Mouse (Mus musculus) G1E (cell line): ENCODE measurements at regions not wholly inside any gene's neighbourhood (a gene's known extent, or its start where the extent isn't known, plus 50 kb on each side); places are given as distances from the start of the nearest gene placed in this dataset.

Experiments
- CTCF ChIP-seq: IDR thresholded peaks from 2 replicates; pipeline ENCODE4 v1.5.1; 2012; ENCODE audit warnings: low read depth, low read length, inconsistent platforms, mixed read lengths
- POLR2AphosphoS5 ChIP-seq: IDR thresholded peaks from 2 replicates; pipeline ENCODE4 v1.6.1; 2012; ENCODE audit warnings: low read depth, low read length, inconsistent platforms; ENCODE audit not compliant: insufficient replicate concordance

GRCm38 (mm10) chr15:62236056-62236455, 1313.2 kb upstream of the A1bg start:
- TF ChIP-seq CTCF (no peak), POLR2AphosphoS5 (no peak)
